Mouse (Mus musculus) lung, adult 2 months (tissue): ENCODE results near the gene Acvr1b. TPM values are rescaled to one million over a fixed set of nuclear protein-coding genes. Genes with fewer than 3 reads are reported as not detected.

Experiments
- DNase-seq: peaks from one replicate; pipeline ENCODE4 v3.0.0; 2022
- H3K4me1 ChIP-seq: fragments of 200-500 bp; 2 replicates; pipeline ENCODE4 v1.6.1; 2011; ENCODE audit warnings: low read length; ENCODE audit not compliant: control insufficient read depth, insufficient read depth
- H3K4me3 ChIP-seq: fragments of 200-500 bp; replicated peaks from 2 replicates; pipeline ENCODE3; 2011; ENCODE audit warnings: low read depth, mild to moderate bottlenecking, control low read depth, low read length; ENCODE audit errors: extremely low read depth
- CTCF ChIP-seq: fragments of 200-500 bp; IDR thresholded peaks from 2 replicates; pipeline ENCODE4 v1.5.1; 2011; ENCODE audit warnings: mild to moderate bottlenecking, low read length, control low read depth; ENCODE audit not compliant: insufficient read depth
- POLR2A ChIP-seq: fragments of 200-500 bp; IDR thresholded peaks from 2 replicates; pipeline ENCODE4 v1.6.1; 2011; ENCODE audit warnings: low read depth, mild to moderate bottlenecking, control low read depth, low read length, borderline replicate concordance; ENCODE audit errors: extremely low read depth
- whole genome bisulfite sequencing: fragments of 180-500 bp; shearing (Covaris S2); methylation state at CpG from one replicate; pipeline ENCODE4 v1.1.7; 2018; 5-methylcytosine and 5-hydroxymethylcytosine counted together
- polyA plus RNA-seq: library from polyadenylated mRNA; depleted of rRNA; stranded (reverse); fragments of >200 nt; gene quantifications from 2 replicates; pipeline ENCODE4 v1.2.3, GENCODE M21; 2012

Acvr1b gene
- polyA plus RNA-seq, 1 experiment: 57.2 TPM

DNA sequence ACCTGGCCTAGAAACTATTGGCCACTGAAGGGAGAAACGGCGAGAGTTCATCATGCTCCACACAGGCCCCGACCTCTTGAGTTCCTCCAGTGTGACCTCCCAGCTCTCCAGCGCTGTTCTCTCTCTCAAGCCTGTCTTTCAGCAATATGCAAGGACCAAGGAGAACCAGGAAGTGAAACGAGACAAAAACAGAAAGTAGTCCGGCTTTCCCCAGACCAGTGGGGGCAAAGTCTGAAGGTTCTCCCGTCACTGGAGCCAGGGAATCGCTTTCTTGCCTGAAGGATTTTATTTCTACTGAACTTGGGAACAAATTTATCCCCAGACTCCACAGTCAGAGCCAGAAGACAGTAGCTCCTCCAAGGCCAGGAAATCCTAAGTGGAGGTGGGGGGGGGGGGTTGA, 29.1 kb upstream of the Acvr1b start:
- Histone ChIP-seq H3K4me1 (peaks cover 22% of the 10 kb centered on the region), H3K4me3 (no peak overlapping the region)
- TF ChIP-seq CTCF (no peak), POLR2A (no peak)
- DNase-seq: peak; percentile 33
- 33% methylated on average over 8 of the region's 8 CpGs for WGBS

DNA sequence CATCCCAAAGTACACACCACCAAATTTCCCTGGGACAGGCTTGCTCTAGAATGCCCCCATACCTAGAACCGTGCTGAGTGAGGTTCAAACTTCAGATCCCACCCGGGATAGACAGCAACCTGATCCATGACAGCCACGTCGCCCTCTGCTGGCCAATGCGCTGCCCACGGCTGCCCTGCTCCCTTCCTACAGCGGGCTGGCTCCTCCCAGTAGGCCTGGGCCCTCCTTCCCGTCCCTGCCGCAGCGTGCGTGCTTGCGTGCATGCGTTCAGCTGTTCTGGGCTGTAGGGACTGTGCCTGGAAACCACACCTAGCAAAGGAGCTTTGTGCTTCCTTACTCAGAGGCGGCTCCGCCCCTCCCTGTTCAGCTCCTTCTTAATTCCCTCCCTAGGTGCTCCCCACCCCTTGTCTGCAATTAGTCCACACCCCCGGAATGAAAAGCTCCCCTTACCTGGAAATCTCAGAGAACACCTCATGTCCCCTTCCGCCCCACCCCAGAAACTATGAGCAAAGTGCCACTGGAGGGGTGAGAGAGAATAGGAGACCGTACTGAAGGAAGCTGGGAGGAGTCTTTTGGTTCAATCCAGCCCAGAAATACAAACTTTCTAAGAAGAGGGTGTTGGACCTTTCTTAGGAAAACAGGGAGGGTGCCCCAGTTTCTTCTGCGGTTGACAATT, 28.3 kb upstream of the Acvr1b start:
- peak; percentile 97 for DNase-seq

DNA sequence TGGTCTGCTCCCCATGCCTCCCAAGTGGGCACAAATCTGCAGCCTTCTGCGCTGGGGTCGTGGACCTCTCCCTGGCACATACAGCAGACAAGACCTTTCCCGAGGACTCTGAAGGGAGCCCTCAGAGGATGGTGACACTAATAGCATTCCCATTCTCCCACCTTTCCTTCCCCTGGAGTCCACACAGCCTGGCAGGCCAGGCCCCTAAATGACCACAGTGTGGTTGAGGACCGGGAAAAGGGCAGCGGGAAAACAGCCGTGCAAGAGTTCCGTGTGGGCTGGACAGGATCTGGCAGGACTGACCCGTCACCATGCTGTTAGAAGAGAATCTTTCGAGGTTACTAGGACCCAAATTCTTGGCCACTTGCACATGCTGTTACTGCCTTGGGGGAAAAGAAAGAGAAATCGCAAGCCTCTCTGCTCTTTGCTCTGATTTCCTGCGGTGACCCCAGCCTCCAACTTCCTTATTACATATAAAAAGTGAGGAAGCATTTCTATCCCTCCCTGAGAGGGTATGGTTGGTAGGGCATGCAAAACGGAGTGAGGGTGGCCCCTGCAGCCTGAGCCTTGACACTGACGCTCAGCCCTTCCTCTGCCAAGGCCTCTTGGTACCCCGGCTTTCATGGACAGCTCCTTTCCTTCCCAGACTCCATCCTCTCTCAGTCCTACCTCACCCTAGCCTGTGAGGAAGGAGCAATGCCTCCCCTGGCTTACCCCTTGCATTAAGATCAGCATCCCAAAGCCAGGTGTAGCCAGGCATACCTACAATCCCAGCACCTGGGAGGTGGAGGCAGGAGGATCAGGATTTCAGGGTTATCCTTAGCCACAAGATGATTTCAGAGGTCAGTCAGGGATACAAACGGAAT, 27.5 kb upstream of the Acvr1b start:
- H3K4me1 ChIP-seq: peaks cover 16% of the 10 kb centered on the region
- DNase-seq: peak; percentile 40
- 25% methylated on average over 15 of the region's 15 CpGs for WGBS
- H3K4me3 ChIP-seq: no peak overlapping the region
- TF ChIP-seq POLR2A: no peak
- TF ChIP-seq CTCF: no peak; the same call in 1 of the 2 replicates

More for the DNA sequence above, 28.3 kb upstream of the Acvr1b start:
- 3% methylated on average over 19 of the region's 19 CpGs for WGBS
- peak; percentile 98; the same call in 1 of the 2 replicates for TF ChIP-seq POLR2A
- peak; percentile 89 for TF ChIP-seq CTCF
- peaks cover 22% of the 10 kb centered on the region for H3K4me1 ChIP-seq
- peak overlapping the region; percentile 12 for H3K4me3 ChIP-seq

DNA sequence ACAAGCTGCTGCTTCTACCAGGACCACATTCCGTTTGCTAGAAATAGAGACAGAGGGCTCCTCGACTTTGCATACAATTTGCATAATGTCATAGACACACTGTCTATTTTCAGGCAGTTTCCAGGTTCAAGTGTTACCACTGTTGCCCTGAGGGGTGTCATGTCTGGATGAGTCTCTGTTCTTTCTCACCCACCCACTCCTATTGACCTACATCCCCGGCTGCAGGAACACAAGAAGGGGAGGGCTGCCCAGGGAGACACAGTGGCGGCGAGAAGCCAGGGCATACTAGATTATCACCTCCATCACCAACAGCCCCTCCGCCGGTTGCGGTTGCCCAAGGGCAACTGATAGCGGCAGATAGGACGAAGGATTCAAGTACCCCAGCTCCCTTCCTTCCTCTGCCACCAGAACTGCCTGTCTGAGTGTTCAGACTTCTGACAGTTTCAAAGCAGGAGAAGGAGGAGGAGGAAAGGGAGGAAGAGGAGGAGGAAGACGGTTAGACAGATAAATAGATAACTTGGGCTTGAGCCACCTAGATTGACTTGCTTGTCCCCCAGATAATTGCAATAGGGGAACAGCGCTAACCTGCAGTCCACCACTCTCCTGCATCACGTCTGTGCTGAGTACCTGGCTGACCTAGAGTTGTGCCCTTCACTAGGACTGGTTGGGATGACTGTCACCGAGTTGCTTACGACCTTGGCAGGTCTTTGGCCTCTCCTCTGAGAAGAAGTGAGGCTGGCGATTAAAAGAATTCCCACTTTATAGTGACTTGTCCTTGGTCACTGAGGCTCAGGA, 26.6 kb upstream of the Acvr1b start:
- Histone ChIP-seq H3K4me1 (peaks cover 15% of the 10 kb centered on the region), H3K4me3 (no peak overlapping the region)
- no peak for TF ChIP-seq POLR2A
- TF ChIP-seq CTCF: no peak
- WGBS: 33% methylated on average over 16 of the region's 16 CpGs
- no peak for DNase-seq

DNA sequence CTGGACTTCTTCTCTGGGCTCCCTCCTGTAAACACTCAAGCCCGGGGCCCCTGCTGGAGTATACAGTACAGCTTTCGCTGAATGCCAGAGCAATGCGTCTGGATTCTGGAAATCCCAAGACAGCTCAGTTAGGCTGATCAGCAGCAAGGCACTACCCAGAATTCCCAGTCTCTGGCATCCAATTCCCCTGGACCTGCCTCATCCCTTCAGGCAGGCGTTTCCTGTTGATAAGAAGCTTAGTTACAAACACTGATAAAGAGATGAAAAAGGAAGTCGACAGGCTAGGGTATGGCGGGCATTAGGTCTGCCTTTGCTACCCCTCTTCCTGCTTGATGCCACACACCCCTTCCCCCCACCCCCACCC, 26.0 kb upstream of the Acvr1b start:
- 14% methylated on average over 6 of the region's 6 CpGs for WGBS
- no peak for TF ChIP-seq CTCF
- TF ChIP-seq POLR2A: 0 out of 2 replicates have a peak, but pooled peaks have one; percentile 19
- Histone ChIP-seq H3K4me1 (peaks cover 13% of the 10 kb centered on the region), H3K4me3 (no peak overlapping the region)
- DNase-seq: peak; percentile 35

DNA sequence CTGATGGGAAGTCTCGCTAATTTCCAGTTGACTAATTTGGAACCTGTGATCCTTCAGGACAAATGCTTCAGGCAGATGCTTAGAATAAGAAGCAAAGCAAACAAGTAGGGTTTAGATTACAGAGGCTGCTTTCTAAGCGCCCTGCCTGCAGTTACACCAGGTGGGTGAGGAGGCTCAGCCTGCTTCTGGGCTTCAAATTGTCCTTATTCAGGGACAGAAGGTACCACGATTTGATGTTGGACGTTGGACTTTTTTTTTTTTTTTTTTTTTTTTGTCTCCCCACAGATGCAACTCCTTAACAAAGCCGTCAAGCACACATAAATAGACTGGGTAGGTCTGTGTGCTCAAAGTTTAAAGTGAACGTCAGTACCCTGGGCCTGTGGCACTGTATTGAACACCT, 25.3 kb upstream of the Acvr1b start:
- TF ChIP-seq CTCF (no peak), POLR2A (no peak)
- H3K4me3 ChIP-seq: no peak overlapping the region
- WGBS: 53% methylated on average over 6 of the region's 6 CpGs
- peaks cover 10% of the 10 kb centered on the region for H3K4me1 ChIP-seq
- no peak for DNase-seq

DNA sequence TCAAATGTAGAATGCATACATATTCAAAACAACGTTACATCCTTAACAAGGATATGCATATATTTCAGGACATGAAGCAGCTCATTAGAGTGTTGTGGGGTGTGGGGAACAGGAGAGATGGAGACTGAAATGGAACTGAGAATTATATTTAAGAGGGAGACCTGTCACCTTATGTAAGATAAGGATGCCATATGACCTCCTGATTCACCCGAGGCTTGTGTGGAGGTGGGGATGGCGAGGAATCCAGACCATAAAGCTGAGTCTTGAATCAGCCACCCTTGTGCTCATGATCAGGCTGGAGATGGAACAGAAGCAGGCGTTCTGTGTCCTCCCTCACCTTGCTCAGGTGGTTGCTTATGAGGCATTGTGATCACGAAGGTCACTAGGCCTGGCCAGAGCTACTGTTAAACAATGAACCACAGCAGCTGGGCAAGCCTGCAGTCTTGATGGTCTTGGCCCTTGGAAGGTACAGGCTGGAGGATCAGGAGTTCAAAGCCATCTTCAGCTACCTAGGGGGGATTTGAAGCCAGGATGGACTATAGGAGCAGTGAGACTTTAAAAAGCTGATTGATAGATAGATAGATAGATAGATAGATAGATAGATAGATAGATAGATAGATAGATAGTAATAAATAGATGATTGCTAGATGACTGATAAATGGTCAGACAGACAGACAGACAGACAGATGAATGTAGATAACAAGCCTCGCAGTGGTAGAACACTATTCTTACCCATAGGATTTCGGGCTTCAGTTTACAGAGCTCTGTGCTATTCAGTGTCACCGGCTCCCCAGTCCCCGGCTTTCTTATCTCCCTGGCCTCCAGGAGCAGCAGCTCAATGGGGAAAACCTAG, 22.2 kb upstream of the Acvr1b start:
- WGBS: 78% methylated on average over 9 of the region's 9 CpGs
- Histone ChIP-seq H3K4me3 (no peak overlapping the region), H3K4me1 (peaks cover 11% of the 10 kb centered on the region)
- TF ChIP-seq POLR2A (no peak), CTCF (no peak)
- no peak for DNase-seq

DNA sequence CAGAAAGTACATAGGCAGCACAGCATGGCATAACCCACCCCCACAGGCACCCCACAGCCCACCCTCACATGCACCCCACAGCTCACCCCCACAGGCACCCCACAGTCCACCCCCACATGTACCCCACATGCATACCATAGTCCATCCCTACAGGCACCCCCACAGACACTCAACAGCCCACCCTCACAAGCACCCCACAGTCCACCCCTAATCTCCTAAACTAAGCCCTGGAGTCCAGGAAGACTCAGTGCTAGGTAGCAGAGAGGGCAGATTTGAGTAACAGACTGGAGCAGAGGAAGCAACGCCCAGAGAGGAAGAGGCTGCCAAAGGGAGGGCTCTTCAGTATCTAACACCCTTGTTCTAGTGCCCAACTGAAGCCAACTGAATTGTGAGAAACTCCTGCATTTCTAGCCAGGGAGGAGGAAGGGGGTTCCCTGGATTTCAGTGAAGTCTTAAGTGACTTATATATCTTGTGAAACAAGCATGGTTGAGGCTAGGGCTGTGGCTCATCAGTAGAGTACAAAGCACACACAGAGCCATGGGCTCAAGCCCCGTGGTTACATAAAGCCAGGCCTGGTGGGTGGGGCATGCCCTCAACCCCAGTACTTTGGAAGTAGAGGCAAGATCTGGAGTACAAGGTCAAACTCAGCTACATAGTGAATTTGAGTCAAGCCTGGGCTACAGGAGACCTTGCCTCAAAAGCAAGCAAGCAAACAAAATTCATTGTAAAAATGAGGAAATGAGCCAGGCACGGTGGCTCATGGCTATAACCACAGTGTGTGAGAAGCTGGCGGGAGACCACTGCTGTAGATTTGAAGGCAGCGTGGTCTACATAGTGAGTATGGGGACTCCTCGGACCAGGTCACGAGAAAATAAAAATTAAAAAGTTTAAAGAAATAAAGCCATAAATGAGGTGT, 18.9 kb upstream of the Acvr1b start:
- TF ChIP-seq POLR2A (no peak), CTCF (no peak)
- H3K4me1 ChIP-seq: peaks cover 8% of the 10 kb centered on the region
- DNase-seq: no peak
- WGBS: 65% methylated on average over 7 of the region's 7 CpGs
- H3K4me3 ChIP-seq: no peak overlapping the region
